Mouse (Mus musculus) testis, adult 2 months (tissue): ENCODE measurements around the gene Psme2b.
"Not testable (repeated sequence)": the region's sequence is repeated elsewhere in the genome, so short reads cannot be mapped to it uniquely, and the experiment has no call there.

Source experiments
- CTCF ChIP-seq: fragments of 200-500 bp; IDR thresholded peaks from 2 replicates; pipeline ENCODE4 v1.5.1; 2012; ENCODE audit warnings: low read depth, mild to moderate bottlenecking, inconsistent platforms, low read length, moderate library complexity; ENCODE audit not compliant: control insufficient read depth, insufficient read depth, insufficient replicate concordance
- POLR2A ChIP-seq: fragments of 200-500 bp; IDR thresholded peaks from 2 replicates; pipeline ENCODE4 v1.6.1; 2012; ENCODE audit warnings: low read depth, mild to moderate bottlenecking, inconsistent platforms, low read length, moderate library complexity; ENCODE audit not compliant: control insufficient read depth

GRCm38 (mm10) chr11:48946090-48946489 is at the start of gene Psme2b:
- not testable (repeated sequence) for TF ChIP-seq CTCF, POLR2A
